8 mouse cellular contexts compared by ENCODE assay signal in genomic region chr9:63602043-63602939, GRCm38 (mm10). TPM values are rescaled to one million over a fixed set of nuclear protein-coding genes. Genes with fewer than 3 reads are reported as not detected.
DNase-seq lines count a peak whose midpoint lies in the region; ATAC-seq lines count a peak whose summit lies in the region.

Gene Iqch (minus strand): TSS chr9:63602493.
Gene Aagab (plus strand): TSS chr9:63602660.

- H3K9ac ChIP-seq in hindbrain, embryonic 16.5 days (ENCODE audit: low read depth, low read length), result peak within 1 kb of the TSS; percentile 92

- ATAC-seq in hindbrain, embryonic 16.5 days, result peak; percentile 98

- H3K4me1 ChIP-seq in hindbrain, embryonic 16.5 days (ENCODE audit: control insufficient read depth, insufficient read depth, low read depth, low read length), result peaks cover 14% of the 10 kb centered on the region

- H3K27me3 ChIP-seq in hindbrain, embryonic 16.5 days (replicated peaks; ENCODE audit: control insufficient read depth, insufficient read depth, low read length), result no peaks in the 10 kb centered on the region

- no peaks in the 10 kb centered on the region for H3K9me3 ChIP-seq in hindbrain, embryonic 16.5 days (ENCODE audit: control insufficient read depth, low read length)

- peak within 1 kb of the TSS; percentile 58 for H3K4me2 ChIP-seq in hindbrain, embryonic 16.5 days (ENCODE audit: low read length)

- WGBS in hindbrain, embryonic 16.5 days, result 2% methylated on average over 58 of the region's 70 CpGs

- peak within 1 kb of the TSS; percentile 77 for H3K27ac ChIP-seq in hindbrain, embryonic 16.5 days (ENCODE audit: low read depth, low read length)

- H3K36me3 ChIP-seq in hindbrain, embryonic 16.5 days (ENCODE audit: control insufficient read depth, insufficient read depth, low read length), result no peaks in the 10 kb centered on the region

- H3K4me3 ChIP-seq in hindbrain, embryonic 16.5 days (ENCODE audit: low read length), result peak within 1 kb of the TSS; percentile 96

- DNase-seq in ZHBTc4 (ENCODE audit: low read depth, low spot score), result peak; percentile 99
- peak; percentile 95 to 96 for DNase-seq in cerebellum, postnatal 4 days (ENCODE audit: low spot score in 2 of 2)
- DNase-seq in gastrocnemius, adult 18-20 months (ENCODE audit: low spot score), result peak; percentile 94
- DNase-seq in left cerebral cortex, adult 18-20 months (ENCODE audit: low spot score in 2 of 2), result peak; percentile 98
- peak; percentile 97 to 98 for DNase-seq in lung, postnatal 4 days
- peak; percentile 98 for DNase-seq in retina, postnatal 1 day
- peak; percentile 99 for DNase-seq in thymus, postnatal 4 days

RNA-seq across cellular contexts. Expression of gene Iqch, which starts in this region (rescaled TPM):
- not detected for total RNA-seq in gastrocnemius, adult 18-20 months (2021)
- polyA plus RNA-seq in hindbrain, embryonic 16.5 days (2015; fragmentation: Nextera tagmentation; extraction: Ambion mirVana), result 0.14 and 0.16 TPM in 2 replicates
- not detected for total RNA-seq in left cerebral cortex, adult 18-20 months (2021)

RNA-seq across cellular contexts. Expression of gene Aagab, which starts in this region (rescaled TPM):
- total RNA-seq in gastrocnemius, adult 18-20 months (2021), result 10 to 100 TPM; 12.1 to 14.2 TPM
- polyA plus RNA-seq in hindbrain, embryonic 16.5 days (2015; fragmentation: Nextera tagmentation; extraction: Ambion mirVana), result 63.4 and 66.0 TPM in 2 replicates
- total RNA-seq in left cerebral cortex, adult 18-20 months (2021), result 10 to 100 TPM; 45.0 to 48.9 TPM

Comparison
In these comparisons a context has a peak if more than half of its experiments do, and no peak if none do; other contexts are left out.
1. Peak in every context shown above with its lines: DNase-seq, ATAC-seq, H3K4me3 ChIP-seq and H3K27ac ChIP-seq.